Mouse (Mus musculus) cerebral cortex, adult 2 months (tissue): ENCODE measurements around the gene Edf1.

Source experiments
- WGBS: fragments of 180-500 bp; shearing (Covaris S2); methylation state at CpG from one replicate; pipeline ENCODE4 v1.1.7; 2018; 5-methylcytosine and 5-hydroxymethylcytosine counted together

Gene Edf1

GRCm38 (mm10) chr2:25561946-25562345, 4.3 kb downstream of the Edf1 start:
- WGBS: 86% methylated on average over 9 of the region's 9 CpGs

- WGBS: 90% methylated on average over 8 of the region's 8 CpGs
Observed at GRCm38 (mm10) chr2:25565741-25566140, 8.1 kb downstream of the Edf1 start.

- 78% methylated on average over 6 of the region's 6 CpGs for WGBS
Observed at GRCm38 (mm10) chr2:25566558-25566957, 8.9 kb downstream of the Edf1 start.

GRCm38 (mm10) chr2:25568473-25569019, 10.9 kb downstream of the Edf1 start:
- WGBS: 97% methylated on average over 6 of the region's 6 CpGs

GRCm38 (mm10) chr2:25569323-25569722, 11.7 kb downstream of the Edf1 start:
- WGBS: 99% methylated on average over 3 of the region's 3 CpGs

- 93% methylated on average over 4 of the region's 4 CpGs for WGBS
Observed at GRCm38 (mm10) chr2:25571221-25571620, 13.6 kb downstream of the Edf1 start.

- 90% methylated on average over 2 of the region's 2 CpGs for WGBS
Observed at GRCm38 (mm10) chr2:25573068-25573467, 15.4 kb downstream of the Edf1 start.

- 8% methylated on average over 11 of the region's 11 CpGs for WGBS
Observed at GRCm38 (mm10) chr2:25574136-25574535, 16.5 kb downstream of the Edf1 start.

GRCm38 (mm10) chr2:25574579-25575431, 17.2 kb downstream of the Edf1 start, which contains the start of the genes Mamdc4 and Phpt1:
TSS of gene Mamdc4 (minus strand) at chr2:25574845.
TSS of gene Phpt1 (minus strand) at chr2:25575224.
- WGBS: under 1% methylated on average over 43 of the region's 45 CpGs

- 5% methylated on average over 21 of the region's 21 CpGs for WGBS
Observed at GRCm38 (mm10) chr2:25575432-25576027, 17.9 kb downstream of the Edf1 start.

GRCm38 (mm10) chr2:25576028-25576850, 18.6 kb downstream of the Edf1 start:
- 54% methylated on average over 16 of the region's 16 CpGs for WGBS

- WGBS: 26% methylated on average over 92 of the region's 92 CpGs
Observed at GRCm38 (mm10) chr2:25576965-25577891, 19.6 kb downstream of the Edf1 start.

GRCm38 (mm10) chr2:25577951-25578795, 20.5 kb downstream of the Edf1 start:
- 41% methylated on average over 75 of the region's 75 CpGs for WGBS

GRCm38 (mm10) chr2:25578796-25579736, 21.4 kb downstream of the Edf1 start:
- 42% methylated on average over 77 of the region's 77 CpGs for WGBS

GRCm38 (mm10) chr2:25579737-25580460, 22.3 kb downstream of the Edf1 start:
- 27% methylated on average over 27 of the region's 27 CpGs for WGBS

GRCm38 (mm10) chr2:25580621-25581101, 23.0 kb downstream of the Edf1 start:
- WGBS: 17% methylated on average over 6 of the region's 6 CpGs

GRCm38 (mm10) chr2:25581294-25581864, 23.7 kb downstream of the Edf1 start, which contains the start of gene Ajm1:
TSS of gene Ajm1 (minus strand) at chr2:25581757.
- WGBS: 3% methylated on average over 19 of the region's 19 CpGs
